Mouse (Mus musculus): ENCODE results near the gene Prmt3.

DNA sequence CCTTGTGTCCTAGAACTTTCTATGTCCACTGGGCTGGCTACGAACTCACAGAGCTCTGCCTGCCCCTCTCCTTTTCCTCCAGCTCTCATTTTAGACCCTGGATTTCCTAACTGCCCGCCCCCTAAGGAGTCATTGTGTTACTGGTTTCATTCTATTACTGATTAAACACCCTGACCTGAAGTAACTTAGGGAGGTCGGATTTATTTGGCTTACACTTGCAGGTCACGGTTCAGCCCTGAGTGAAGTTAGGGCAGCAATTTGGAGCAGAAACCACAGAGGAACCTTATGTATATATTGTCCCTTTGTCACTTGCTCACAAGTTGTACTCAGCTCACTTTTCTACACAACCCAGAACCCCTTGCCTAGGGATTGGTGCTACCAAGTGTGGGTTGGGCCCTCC, 43.8 kb upstream of the Prmt3 start:
- no peak for TF ChIP-seq CTCF (IDR thresholded peaks at IDR 0.05; ENCODE audit: low read depth)
- no peak for TF ChIP-seq EP300 (IDR thresholded peaks at IDR 0.05; ENCODE audit: low read depth)
